Comparison of ENCODE assay signal across 18 mouse cellular contexts in the genomic region with DNA sequence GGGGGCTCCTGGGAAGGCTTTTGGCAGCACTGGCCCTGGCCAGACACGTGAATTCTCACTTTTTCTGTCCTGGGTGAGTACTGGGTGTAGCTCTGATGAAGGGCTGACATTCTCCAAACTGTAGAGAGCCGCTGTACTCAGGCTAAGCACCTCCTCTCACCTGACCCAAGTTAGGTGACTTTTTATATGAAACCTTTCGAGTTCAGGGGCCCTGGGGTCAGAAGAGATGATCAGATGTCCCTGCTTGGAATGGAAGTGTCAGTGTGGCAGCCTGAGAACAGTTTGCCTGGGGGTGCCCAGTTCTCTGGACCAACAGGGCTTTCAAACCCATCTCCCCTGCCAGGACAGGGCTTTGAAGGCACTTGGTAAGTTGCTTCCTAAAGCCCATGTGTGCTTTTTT. TPM values are rescaled to one million over a fixed set of nuclear protein-coding genes. Genes with fewer than 3 reads are reported as not detected.
DNase-seq lines count a peak whose midpoint lies in the region; ATAC-seq and TF ChIP-seq lines count a peak whose summit lies in the region.
"Had no signal": no experiment of that assay in that cellular context is flagged by ENCODE, and none has a peak within 500 bp of the region (broad histone marks: within the 10 kb centered on the region; RNA-seq: fewer than 3 reads in every experiment).

No protein-coding gene starts in this region.

- DNase-seq in gastrocnemius, postnatal 25 days = peak; percentile 6
- DNase-seq in gastrocnemius, postnatal 36 days = no peak
- no peak for DNase-seq in heart, postnatal 10 days
- peak; percentile 31 for DNase-seq in testis, postnatal 10 days (ENCODE audit: low spot score)
- DNase-seq in testis, postnatal 14 days (ENCODE audit: low spot score) = no peak
- no peak for DNase-seq in hindbrain, postnatal 0 days (ENCODE audit: low spot score)
- DNase-seq: adrenal gland, postnatal 25 days; left cerebral cortex, postnatal 4 days; lung, postnatal 14 days; right cerebral cortex, adult 18-20 months; right cerebral cortex, postnatal 4 days had no signal

- 63% methylated on average over 3 of the region's 3 CpGs for WGBS in heart, embryonic 15.5 days
- WGBS in hindbrain, postnatal 0 days = 55% methylated on average over 3 of the region's 3 CpGs

- TF ChIP-seq CTCF in hindbrain, postnatal 0 days (IDR thresholded peaks at IDR 0.05; ENCODE audit: low read depth) = no peak

- H3K27me3 ChIP-seq in heart, embryonic 15.5 days = no peaks in the 10 kb centered on the region
- H3K27me3 ChIP-seq in hindbrain, postnatal 0 days (ENCODE audit: insufficient read depth, low read length) = no peaks in the 10 kb centered on the region
- H3K27me3 ChIP-seq: forebrain, embryonic 13.5 days had no signal

- no peak overlapping the region for H3K9ac ChIP-seq in heart, embryonic 15.5 days
- H3K9ac ChIP-seq in hindbrain, postnatal 0 days (replicated peaks; ENCODE audit: low read length) = no peak overlapping the region
- H3K9ac ChIP-seq: forebrain, embryonic 13.5 days; hindbrain, embryonic 14.5 days; liver, postnatal 0 days had no signal

- intact Hi-C loops in gastrocnemius, postnatal 36 days (cut with DNase I) = no loop called here
- intact Hi-C loops in heart, postnatal 10 days (cut with DNase I) = loop anchor here (10.0 kb wide), 1 partner anchor 327 kb away; a partner anchor contains a TSS

- H3K4me2 ChIP-seq in heart, embryonic 15.5 days = no peak overlapping the region
- H3K4me2 ChIP-seq in hindbrain, postnatal 0 days (ENCODE audit: low read depth, low read length) = no peak overlapping the region
- H3K4me2 ChIP-seq: forebrain, embryonic 13.5 days; hindbrain, embryonic 14.5 days; liver, embryonic 11.5 days; midbrain, embryonic 11.5 days had no signal

- no peaks in the 10 kb centered on the region for H3K9me3 ChIP-seq in heart, embryonic 15.5 days (replicated peaks)
- no peaks in the 10 kb centered on the region for H3K9me3 ChIP-seq in hindbrain, postnatal 0 days (ENCODE audit: low read length)
- H3K9me3 ChIP-seq: forebrain, embryonic 13.5 days had no signal

- no peak overlapping the region for H3K4me3 ChIP-seq in heart, embryonic 15.5 days
- no peak overlapping the region for H3K4me3 ChIP-seq in hindbrain, postnatal 0 days (ENCODE audit: low read length)
- H3K4me3 ChIP-seq: forebrain, embryonic 13.5 days had no signal

- H3K36me3 ChIP-seq in heart, embryonic 15.5 days = no peaks in the 10 kb centered on the region
- no peaks in the 10 kb centered on the region for H3K36me3 ChIP-seq in hindbrain, postnatal 0 days (ENCODE audit: insufficient read depth, low read length)

- peak overlapping the region; percentile 84 for H3K27ac ChIP-seq in heart, embryonic 15.5 days
- no peak overlapping the region for H3K27ac ChIP-seq in hindbrain, postnatal 0 days
- H3K27ac ChIP-seq: forebrain, embryonic 13.5 days; hindbrain, embryonic 14.5 days had no signal

- peaks cover 75% of the 10 kb centered on the region for H3K4me1 ChIP-seq in heart, embryonic 15.5 days (replicated peaks)
- H3K4me1 ChIP-seq in hindbrain, postnatal 0 days (ENCODE audit: insufficient read depth, low read length) = peaks cover 27% of the 10 kb centered on the region

- ATAC-seq in heart, embryonic 15.5 days (replicated peaks; ENCODE audit: insufficient number of reproducible peaks, insufficient read depth, low FRiP score, low read depth) = no peak
- ATAC-seq in hindbrain, postnatal 0 days = no peak
- ATAC-seq: forebrain, embryonic 13.5 days; liver, postnatal 0 days had no signal

RNA-seq across cellular contexts. Expression of a gene that starts 8.2 kb away (rescaled TPM):
- total RNA-seq in gastrocnemius, postnatal 25 days (2021) = 10 to 100 TPM; 25.6 to 32.3 TPM
- total RNA-seq in gastrocnemius, postnatal 36 days (2021) = 10 to 100 TPM; 23.3 to 31.7 TPM
- 46.0 and 54.6 TPM in 2 replicates for polyA plus RNA-seq in heart, embryonic 15.5 days (2015; fragmentation: Nextera tagmentation; extraction: Ambion mirVana)
- total RNA-seq in heart, postnatal 10 days (2021) = 10 to 100 TPM; 36.8 to 37.0 TPM
- total RNA-seq in hindbrain, postnatal 0 days (2014; rRNA removed) = 6.5 and 9.7 TPM in 2 replicates
- 8.4 and 9.0 TPM in 2 replicates for polyA plus RNA-seq in hindbrain, postnatal 0 days (2015; fragmentation: Nextera tagmentation; extraction: Ambion mirVana)

RNA-seq across cellular contexts. Expression of a gene that starts 39.3 kb away (rescaled TPM):
- 1 to 10 TPM; 8.6 to 10.0 TPM for total RNA-seq in gastrocnemius, postnatal 25 days (2021)
- 1 to 10 TPM; 6.5 TPM for total RNA-seq in gastrocnemius, postnatal 36 days (2021)
- 11.4 and 20.8 TPM in 2 replicates for polyA plus RNA-seq in heart, embryonic 15.5 days (2015; fragmentation: Nextera tagmentation; extraction: Ambion mirVana)
- total RNA-seq in heart, postnatal 10 days (2021) = 10 to 100 TPM; 23.4 to 28.2 TPM
- 46.1 and 51.1 TPM in 2 replicates for total RNA-seq in hindbrain, postnatal 0 days (2014; rRNA removed)
- polyA plus RNA-seq in hindbrain, postnatal 0 days (2015; fragmentation: Nextera tagmentation; extraction: Ambion mirVana) = 47.6 and 54.6 TPM in 2 replicates
- total RNA-seq: megakaryocyte progenitor cell, adult 5-6 weeks had no signal

Comparison
In these comparisons a context has a peak if more than half of its experiments do, and no peak if none do; other contexts are left out.
1. DNase-seq: peak in gastrocnemius, postnatal 25 days (single experiment) and testis, postnatal 10 days (single experiment); none in gastrocnemius, postnatal 36 days (0 of 2), heart, postnatal 10 days (0 of 2), testis, postnatal 14 days (single experiment) and hindbrain, postnatal 0 days (single experiment).